Mouse (Mus musculus) neural tube, embryonic 15.5 days (tissue): ENCODE results near the gene Prdx1. TPM values are rescaled to one million over a fixed set of nuclear protein-coding genes. Genes with fewer than 3 reads are reported as not detected.
"Not testable (repeated sequence)": the region's sequence is repeated elsewhere in the genome, so short reads cannot be mapped to it uniquely, and the experiment has no call there.

ENCODE experiments used
- ATAC-seq: fragments of 200-750 bp; cut with Nextera tagmentation; 2 replicates; pipeline ENCODE4 v1.8.0; 2017; ENCODE audit warnings: mild to moderate bottlenecking, moderate TSS enrichment, moderate library complexity; ENCODE audit not compliant: low FRiP score
- H3K27ac ChIP-seq: fragments of 300-500 bp; sonication (generic); replicated peaks from 2 replicates; pipeline ENCODE4 v1.5.1; 2015; ENCODE audit warnings: mild to moderate bottlenecking, inconsistent platforms
- H3K27me3 ChIP-seq: fragments of 300-500 bp; sonication (generic); replicated peaks from 2 replicates; pipeline ENCODE4 v1.6.1; 2015; ENCODE audit warnings: inconsistent platforms
- H3K36me3 ChIP-seq: fragments of 300-500 bp; sonication (generic); 2 replicates; pipeline ENCODE4 v1.6.1; 2015; ENCODE audit warnings: inconsistent platforms
- H3K4me1 ChIP-seq: fragments of 300-500 bp; sonication (generic); 2 replicates; pipeline ENCODE4 v1.6.1; 2015; ENCODE audit warnings: inconsistent platforms
- H3K4me2 ChIP-seq: fragments of 300-500 bp; sonication (generic); 2 replicates; pipeline ENCODE4 v1.6.1; 2015; ENCODE audit warnings: inconsistent platforms, mild to moderate bottlenecking, moderate library complexity
- H3K4me3 ChIP-seq: fragments of 300-500 bp; sonication (generic); replicated peaks from 2 replicates; pipeline ENCODE4 v1.5.1; 2015; ENCODE audit warnings: mild to moderate bottlenecking, inconsistent platforms
- H3K9ac ChIP-seq: fragments of 300-500 bp; sonication (generic); replicated peaks from 2 replicates; pipeline ENCODE4 v1.6.1; 2015; ENCODE audit warnings: mild to moderate bottlenecking, inconsistent platforms
- H3K9me3 ChIP-seq: fragments of 300-500 bp; sonication (generic); replicated peaks from 2 replicates; pipeline ENCODE4 v1.6.1; 2016; ENCODE audit warnings: inconsistent platforms
- WGBS: fragments of 180-500 bp; shearing (Covaris S2); methylation state at CpG from one replicate; pipeline ENCODE4 v1.1.7; 2015; ENCODE audit warnings: mixed read lengths; 5-methylcytosine and 5-hydroxymethylcytosine counted together
- polyA plus RNA-seq: library from polyadenylated mRNA; unstranded; fragments of >200 nt; fragmentation: Nextera tagmentation; extraction: Ambion mirVana; gene quantifications from 2 replicates; pipeline ENCODE4 v1.2.1, GENCODE M21; 2015

Gene Prdx1
- polyA plus RNA-seq, 1 experiment from 2014 or later, result 443 TPM

GRCm38 (mm10) chr4:116679141-116679540 lies 6.2 kb upstream of the Prdx1 start:
- no peaks in the 10 kb centered on the region for H3K4me1 ChIP-seq
- no peak overlapping the region for H3K9ac ChIP-seq
- H3K4me3 ChIP-seq, result no peak overlapping the region
- no peaks in the 10 kb centered on the region for H3K27me3 ChIP-seq
- ATAC-seq, result no peak
- no peak overlapping the region for H3K27ac ChIP-seq
- H3K4me2 ChIP-seq, result no peak overlapping the region
- no peaks in the 10 kb centered on the region for H3K36me3 ChIP-seq
- no peaks in the 10 kb centered on the region for H3K9me3 ChIP-seq
- 76% methylated on average over 5 of the region's 5 CpGs for WGBS

DNA sequence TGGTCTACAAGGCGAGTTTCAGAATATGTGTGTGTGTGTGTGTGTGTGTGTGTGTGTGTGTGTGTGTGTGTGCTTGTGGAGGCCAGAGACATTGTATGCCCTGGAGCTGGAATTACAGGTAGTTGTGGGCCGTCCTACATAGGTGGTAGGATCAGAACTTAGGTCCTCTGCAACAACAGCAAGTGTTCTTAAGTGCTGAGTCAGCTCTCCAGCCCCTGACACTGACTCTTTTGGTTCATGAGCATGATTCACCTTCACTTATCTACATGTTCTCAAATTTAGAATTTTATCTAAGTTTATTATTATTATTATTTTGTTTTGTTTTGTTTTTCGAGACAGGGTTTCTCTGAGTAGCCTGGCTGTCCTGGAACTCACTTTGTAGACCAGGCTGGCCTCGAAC lies 4.8 kb upstream of the Prdx1 start:
- ATAC-seq, H3K36me3 ChIP-seq, H3K9me3 ChIP-seq, H3K27me3 ChIP-seq, H3K4me1 ChIP-seq, H3K4me2 ChIP-seq, H3K4me3 ChIP-seq, H3K27ac ChIP-seq, H3K9ac ChIP-seq: not testable (repeated sequence)
- 99% methylated on average over 4 of the region's 4 CpGs for WGBS

DNA sequence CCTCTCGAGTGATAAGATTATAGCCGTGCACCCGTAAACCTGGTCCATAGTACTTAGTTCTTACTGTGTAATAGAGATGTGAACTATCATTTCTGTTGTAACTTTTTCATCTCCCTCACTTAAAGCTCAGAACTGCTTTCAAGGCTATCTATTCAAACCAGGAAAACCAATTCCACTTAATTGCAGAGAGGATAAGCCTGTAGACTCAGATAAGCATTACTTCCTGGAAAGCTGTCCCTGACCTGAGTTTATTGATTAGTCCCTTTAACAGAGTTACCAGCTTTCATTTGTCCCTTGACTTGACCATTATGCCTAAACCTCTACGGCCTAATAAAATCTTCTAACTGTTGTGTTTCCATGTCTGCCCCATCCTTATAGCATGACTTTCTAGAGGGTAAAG lies 1.4 kb upstream of the Prdx1 start:
- H3K9me3 ChIP-seq, result no peaks in the 10 kb centered on the region
- H3K27ac ChIP-seq, result no peak overlapping the region
- H3K36me3 ChIP-seq, result no peaks in the 10 kb centered on the region
- peaks cover 18% of the 10 kb centered on the region for H3K4me1 ChIP-seq
- no peak overlapping the region for H3K9ac ChIP-seq
- H3K4me3 ChIP-seq, result no peak overlapping the region
- no peak for ATAC-seq
- no peaks in the 10 kb centered on the region for H3K27me3 ChIP-seq
- WGBS, result 97% methylated on average over 4 of the region's 4 CpGs
- H3K4me2 ChIP-seq, result no peak overlapping the region

GRCm38 (mm10) chr4:116684665-116685064 lies 679 bp upstream of the Prdx1 start:
- no peaks in the 10 kb centered on the region for H3K27me3 ChIP-seq
- WGBS, result 84% methylated on average over 2 of the region's 2 CpGs
- peak overlapping the region; percentile 90 for H3K27ac ChIP-seq
- H3K4me1 ChIP-seq, result peaks cover 18% of the 10 kb centered on the region
- H3K9ac ChIP-seq, result peak overlapping the region; percentile 68; the same call in 1 of the 2 replicates
- no peaks in the 10 kb centered on the region for H3K9me3 ChIP-seq
- H3K4me2 ChIP-seq, result peak overlapping the region; percentile 77
- peak overlapping the region; percentile 75 for H3K4me3 ChIP-seq
- 0 out of 2 replicates have a peak, but pooled peaks cover 3% of the 10 kb centered on the region for H3K36me3 ChIP-seq
- ATAC-seq, result no peak

DNA sequence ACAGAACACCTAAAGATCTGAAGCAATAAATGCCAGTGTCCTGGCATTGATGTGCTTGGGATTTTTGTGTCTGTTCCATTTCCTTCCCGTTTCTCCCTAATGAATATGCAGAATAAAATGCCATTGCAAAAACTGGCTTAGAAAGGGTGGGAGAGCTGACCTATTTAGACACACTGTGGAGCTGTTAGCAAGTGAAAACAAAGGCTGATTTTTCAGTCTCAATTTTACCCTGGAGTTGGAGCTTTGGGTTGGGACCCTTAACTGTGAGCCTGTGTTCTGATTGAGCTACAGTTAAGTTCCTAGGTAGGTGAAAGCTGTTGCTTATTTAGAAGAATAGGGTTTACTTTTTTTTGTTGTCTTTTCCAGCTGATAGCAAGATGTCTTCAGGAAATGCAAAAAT lies 1.7 kb downstream of the Prdx1 start:
- WGBS, result 16% methylated on average over 1 of the region's 1 CpGs
- peaks cover 12% of the 10 kb centered on the region for H3K36me3 ChIP-seq
- peaks cover 18% of the 10 kb centered on the region for H3K4me1 ChIP-seq
- no peaks in the 10 kb centered on the region for H3K27me3 ChIP-seq
- H3K9ac ChIP-seq, result no peak overlapping the region
- ATAC-seq, result no peak
- H3K4me3 ChIP-seq, result peak overlapping the region; percentile 75; the same call in 1 of the 2 replicates
- H3K27ac ChIP-seq, result no peak overlapping the region
- H3K4me2 ChIP-seq, result peak overlapping the region; percentile 77
- H3K9me3 ChIP-seq, result no peaks in the 10 kb centered on the region

GRCm38 (mm10) chr4:116689309-116689876 lies 4.0 kb downstream of the Prdx1 start:
- H3K27ac ChIP-seq, result no peak overlapping the region
- WGBS, result 96% methylated on average over 4 of the region's 4 CpGs
- no peak overlapping the region for H3K9ac ChIP-seq
- H3K4me3 ChIP-seq, result no peak overlapping the region
- H3K4me1 ChIP-seq, result peaks cover 18% of the 10 kb centered on the region
- H3K9me3 ChIP-seq, result no peaks in the 10 kb centered on the region
- no peaks in the 10 kb centered on the region for H3K27me3 ChIP-seq
- no peak overlapping the region for H3K4me2 ChIP-seq
- no peak for ATAC-seq
- H3K36me3 ChIP-seq, result peaks cover 24% of the 10 kb centered on the region

DNA sequence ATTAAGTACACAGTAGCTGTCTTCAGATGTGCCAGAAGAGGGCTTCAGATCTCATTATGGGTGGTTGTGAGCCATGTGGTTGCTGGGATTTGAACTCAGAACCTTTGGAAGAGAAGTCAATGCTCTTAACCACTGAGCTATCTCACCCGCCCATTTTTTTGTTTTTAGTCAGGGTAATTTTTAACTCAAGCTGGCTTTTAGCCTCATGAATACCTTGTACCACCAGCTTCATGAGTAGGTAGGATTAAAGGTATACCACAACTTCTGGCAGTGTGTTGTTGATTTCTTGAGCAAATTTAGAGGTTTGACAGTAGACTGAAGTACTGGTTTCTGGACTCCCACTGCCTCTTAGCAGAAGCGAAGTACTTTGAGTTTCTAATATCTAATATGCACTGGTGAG lies 6.8 kb downstream of the Prdx1 start:
- no peak for ATAC-seq
- Histone ChIP-seq H3K9ac (no peak overlapping the region), H3K27me3 (no peaks in the 10 kb centered on the region), H3K4me3 (no peak overlapping the region), H3K27ac (no peak overlapping the region), H3K4me2 (no peak overlapping the region), H3K9me3 (no peaks in the 10 kb centered on the region), H3K36me3 (peaks cover 35% of the 10 kb centered on the region), H3K4me1 (peaks cover under 1% of the 10 kb centered on the region)
- WGBS, result 90% methylated on average over 2 of the region's 2 CpGs

- Histone ChIP-seq H3K36me3 (peaks cover 43% of the 10 kb centered on the region), H3K27me3 (no peaks in the 10 kb centered on the region), H3K27ac (no peak overlapping the region), H3K4me3 (no peak overlapping the region), H3K4me2 (no peak overlapping the region), H3K9me3 (no peaks in the 10 kb centered on the region), H3K4me1 (no peaks in the 10 kb centered on the region), H3K9ac (no peak overlapping the region)
- 73% methylated on average over 2 of the region's 2 CpGs for WGBS
- ATAC-seq, result no peak
Measured at GRCm38 (mm10) chr4:116693785-116694184, 8.4 kb downstream of the Prdx1 start.

DNA sequence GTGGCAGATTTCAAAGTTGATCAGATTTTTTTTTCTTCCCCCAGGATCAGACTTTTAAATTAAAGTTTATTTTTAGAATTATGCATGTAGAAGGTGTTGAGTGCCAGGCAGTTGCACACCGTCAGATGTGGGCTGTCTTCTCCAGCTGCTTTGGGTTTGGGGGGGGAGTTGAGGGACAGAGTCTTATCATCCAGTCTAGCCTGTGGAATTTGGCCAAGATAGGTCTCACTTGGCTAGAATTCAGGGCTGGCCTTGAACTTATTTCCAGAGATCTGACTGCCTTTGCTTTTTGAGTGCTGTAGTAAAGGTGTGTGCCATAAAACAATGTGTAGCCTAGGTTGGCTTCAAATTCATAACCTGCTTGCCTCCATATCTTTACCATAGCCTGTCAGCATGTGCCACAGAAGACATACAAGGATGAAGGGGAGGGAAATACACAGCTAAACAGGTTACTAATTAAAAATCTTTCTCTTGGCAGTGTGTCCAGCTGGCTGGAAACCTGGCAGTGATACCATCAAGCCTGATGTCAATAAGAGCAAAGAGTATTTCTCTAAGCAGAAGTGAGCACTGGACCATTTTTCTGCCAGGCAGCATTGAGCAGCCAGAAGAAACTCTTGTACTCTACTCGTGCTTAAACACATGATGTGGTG lies 13.5 kb downstream of the Prdx1 start:
- Histone ChIP-seq H3K27me3 (no peaks in the 10 kb centered on the region), H3K4me1 (no peaks in the 10 kb centered on the region), H3K9ac (no peak overlapping the region), H3K4me2 (no peak overlapping the region), H3K9me3 (no peaks in the 10 kb centered on the region), H3K36me3 (peaks cover 24% of the 10 kb centered on the region), H3K27ac (no peak overlapping the region), H3K4me3 (no peak overlapping the region)
- 86% methylated on average over 2 of the region's 2 CpGs for WGBS
- no peak for ATAC-seq

DNA sequence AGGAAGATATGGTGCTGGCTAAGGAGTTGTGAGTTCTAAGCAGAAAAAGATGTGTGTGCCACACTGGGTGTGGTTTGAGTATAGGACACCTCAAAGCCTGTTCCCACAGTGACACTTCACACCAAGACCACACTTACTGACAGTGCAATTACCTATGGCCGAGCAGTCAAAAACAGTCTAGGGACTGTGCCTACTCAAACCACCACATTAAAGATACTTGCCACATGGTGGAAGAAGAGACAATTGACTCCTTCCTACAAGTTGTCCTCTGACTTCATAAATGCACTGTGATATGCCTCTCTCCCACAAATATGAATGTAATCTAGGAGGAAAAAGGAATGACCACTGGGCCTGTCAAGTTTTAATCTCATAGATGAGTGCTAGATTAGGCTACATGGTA lies 15.6 kb downstream of the Prdx1 start:
- WGBS, result 77% methylated on average over 1 of the region's 1 CpGs
- no peaks in the 10 kb centered on the region for H3K4me1 ChIP-seq
- no peak overlapping the region for H3K9ac ChIP-seq
- no peak overlapping the region for H3K4me3 ChIP-seq
- ATAC-seq, result no peak
- no peak overlapping the region for H3K27ac ChIP-seq
- no peaks in the 10 kb centered on the region for H3K27me3 ChIP-seq
- no peaks in the 10 kb centered on the region for H3K9me3 ChIP-seq
- no peak overlapping the region for H3K4me2 ChIP-seq
- peaks cover 13% of the 10 kb centered on the region for H3K36me3 ChIP-seq

DNA sequence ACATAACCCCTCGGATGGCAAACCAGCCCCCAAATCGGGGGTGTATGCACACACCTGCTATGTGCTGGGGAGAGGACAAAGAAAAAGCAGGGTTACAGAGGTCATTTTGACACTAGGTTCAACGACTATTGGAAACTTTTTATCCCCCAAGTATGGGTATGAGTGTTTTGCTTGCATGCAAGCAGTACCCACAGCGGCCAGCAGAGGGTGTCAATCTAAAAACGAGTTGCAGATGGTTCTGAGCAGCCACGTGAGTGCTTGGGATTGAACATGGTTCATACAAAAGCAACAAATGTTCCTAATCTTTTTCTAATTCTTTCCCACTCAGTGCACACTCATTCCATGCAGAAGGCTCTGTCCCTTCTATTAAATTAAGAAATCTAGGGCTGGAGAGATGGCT lies 18.5 kb downstream of the Prdx1 start:
- no peak overlapping the region for H3K27ac ChIP-seq
- no peaks in the 10 kb centered on the region for H3K27me3 ChIP-seq
- ATAC-seq, result no peak
- H3K9me3 ChIP-seq, result no peaks in the 10 kb centered on the region
- no peak overlapping the region for H3K4me2 ChIP-seq
- 39% methylated on average over 6 of the region's 6 CpGs for WGBS
- H3K9ac ChIP-seq, result no peak overlapping the region
- H3K4me3 ChIP-seq, result no peak overlapping the region
- H3K4me1 ChIP-seq, result peaks cover 7% of the 10 kb centered on the region
- H3K36me3 ChIP-seq, result 0 out of 2 replicates have a peak, but pooled peaks cover 5% of the 10 kb centered on the region

GRCm38 (mm10) chr4:116707666-116708065 lies 22.3 kb downstream of the Prdx1 start:
- ATAC-seq, result peak; percentile 1; the same call in 1 of the 2 replicates
- H3K27ac ChIP-seq, result peak overlapping the region; percentile 78
- WGBS, result 22% methylated on average over 9 of the region's 9 CpGs

More at GRCm38 (mm10) chr4:116707666-116708065, 22.3 kb downstream of the Prdx1 start:
- Histone ChIP-seq H3K9ac (peak overlapping the region; percentile 72), H3K27me3 (no peaks in the 10 kb centered on the region), H3K4me2 (peak overlapping the region; percentile 65), H3K4me3 (peak overlapping the region; percentile 72), H3K9me3 (no peaks in the 10 kb centered on the region), H3K4me1 (peaks cover 13% of the 10 kb centered on the region), H3K36me3 (no peaks in the 10 kb centered on the region)
